Mouse (Mus musculus) layer of hippocampus, postnatal 14 days (tissue): ENCODE results near the gene Tubgcp2. TPM values are rescaled to one million over a fixed set of nuclear protein-coding genes. Genes with fewer than 3 reads are reported as not detected.
A peak's percentile ranks its signal among the peaks of the same experiment; 100 is the strongest.

ENCODE experiments used
- DNase-seq, 2 experiments: peaks; one replicate each; pipeline ENCODE4 v3.0.0; 2021 to 2022; ENCODE audit warnings: low spot score in 2 of 2, mixed read lengths in 1 of 2
- long read RNA-seq, 2 experiments: library from polyadenylated mRNA; stranded (forward); transcript quantifications; one replicate each; pipeline ENCODE4 v2.0.0; 2021
- total RNA-seq, 2 experiments: library from RNA; stranded (reverse); gene quantifications; 2 replicates each; pipeline ENCODE4 v1.2.3; 2021

Tubgcp2 gene
- 10 to 100 TPM; 34.9 to 39.3 TPM for total RNA-seq
- long read RNA-seq, experiment 1, transcript Tubgcp2-207 (18 exons, 3,060 nt) = major isoform, 27 of 48 reads
- long read RNA-seq, experiment 1, partial matches to known transcripts = 8 of 48 reads
- long read RNA-seq, experiment 1, other reads (novel, unspliced or antisense) = 12 of 48 reads
- long read RNA-seq, experiment 2, transcript Tubgcp2-207 (18 exons, 3,060 nt) = major isoform, 24 of 50 reads
- long read RNA-seq, experiment 2, partial matches to known transcripts = 14 of 50 reads
- long read RNA-seq, experiment 2, other reads (novel, unspliced or antisense) = 9 of 50 reads

DNA sequence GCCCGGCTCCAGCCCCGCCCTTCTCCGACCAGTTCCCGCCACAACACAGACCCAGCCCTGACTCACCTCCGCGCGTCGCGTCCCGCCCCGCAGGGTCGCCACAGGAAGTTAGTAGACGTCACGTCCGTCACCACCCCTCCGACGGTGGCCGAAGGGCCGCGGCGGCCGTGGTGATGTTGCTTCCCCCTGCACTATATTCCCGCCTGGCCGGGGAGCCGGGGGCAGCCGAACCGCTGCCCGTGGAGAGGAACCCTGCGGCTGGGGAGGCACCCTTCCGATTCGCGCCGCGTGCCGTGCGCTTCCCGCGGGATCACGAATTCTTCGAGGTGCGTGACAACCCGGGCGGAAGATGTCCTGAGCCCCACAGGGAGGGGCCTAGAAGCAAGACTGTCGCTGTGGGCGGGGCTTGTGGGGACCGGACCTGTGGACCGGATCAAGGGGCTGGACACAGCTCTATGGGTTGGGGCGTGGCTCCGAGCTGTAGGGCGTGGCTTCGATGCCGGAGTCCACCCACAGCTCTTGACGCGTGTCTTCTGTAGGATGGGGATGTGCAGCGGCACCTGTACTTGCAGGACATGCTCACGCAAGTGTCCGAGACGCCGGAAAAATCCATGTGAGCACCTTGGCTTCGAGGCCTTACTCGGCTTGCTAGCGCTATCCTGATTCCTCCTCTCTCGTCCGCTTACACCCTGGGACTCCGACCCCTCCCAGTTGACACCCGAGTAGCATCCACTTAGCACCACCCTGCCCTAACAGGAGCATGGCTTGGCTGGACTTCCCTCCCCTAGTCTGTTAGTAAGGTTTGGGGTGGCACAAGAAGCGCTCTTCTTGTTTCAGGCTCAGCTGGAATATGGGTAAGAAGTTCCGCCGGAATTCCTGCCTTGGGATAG lies at the start of gene Tubgcp2, which contains the start of gene Zfp511:
TSS of gene Tubgcp2 (minus strand) at position 389 of the 890 bp plus-strand sequence.
TSS of gene Zfp511 (plus strand) at position 111 of the 890 bp plus-strand sequence.
- peak; percentile 91 to 93 for DNase-seq

DNA sequence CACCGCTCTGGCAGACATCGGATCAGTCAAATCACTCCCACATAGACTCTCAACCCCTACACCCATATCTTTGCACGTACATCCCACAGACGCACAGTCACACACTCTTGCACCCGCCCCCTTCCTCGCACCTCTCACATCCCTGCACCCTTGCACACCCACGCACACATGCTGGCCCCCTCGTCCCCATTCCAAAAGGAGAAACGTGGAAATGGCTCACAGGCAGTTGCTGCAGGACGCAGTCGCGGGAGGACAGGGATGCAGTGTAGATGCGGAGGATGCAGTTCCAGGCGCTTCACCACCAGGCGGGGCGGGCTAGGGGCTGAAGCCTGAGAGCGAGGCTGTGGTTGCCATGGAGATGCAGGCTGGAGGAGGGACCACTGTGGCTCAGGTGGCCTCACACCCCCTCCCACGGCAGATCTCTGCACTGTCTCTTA lies 45.8 kb upstream of the Tubgcp2 start, which contains the start of gene Caly:
TSS of gene Caly (minus strand) at position 307 of the 437 bp plus-strand sequence.
- peak; percentile 85 to 91 for DNase-seq

GRCm38 (mm10) chr7:140081408-140082241 lies 45.2 kb upstream of the Tubgcp2 start:
- DNase-seq = peak; percentile 38 to 48

GRCm38 (mm10) chr7:140080503-140081156 lies 44.2 kb upstream of the Tubgcp2 start:
- peak; percentile 87 to 96 for DNase-seq

DNA sequence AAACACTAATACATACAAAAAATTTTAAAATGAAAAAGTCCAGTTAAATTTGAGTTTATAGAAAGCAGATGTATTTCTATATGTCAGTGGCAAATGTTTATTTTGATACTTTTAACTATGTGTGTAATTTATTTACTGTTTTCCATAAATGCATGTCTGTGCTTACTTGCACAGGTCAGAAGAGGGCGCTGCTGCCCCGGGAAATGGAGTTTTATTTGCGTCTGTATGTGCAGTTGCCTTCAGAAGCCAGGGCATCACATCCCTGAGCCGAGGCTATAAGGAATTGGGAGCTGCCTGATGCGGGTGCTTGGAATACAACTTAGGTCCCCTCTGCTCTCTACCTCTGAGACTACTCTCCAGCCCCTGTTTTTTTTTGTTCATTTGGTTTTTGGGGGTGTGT lies 42.2 kb upstream of the Tubgcp2 start:
- peak; percentile 50 to 74 for DNase-seq

DNA sequence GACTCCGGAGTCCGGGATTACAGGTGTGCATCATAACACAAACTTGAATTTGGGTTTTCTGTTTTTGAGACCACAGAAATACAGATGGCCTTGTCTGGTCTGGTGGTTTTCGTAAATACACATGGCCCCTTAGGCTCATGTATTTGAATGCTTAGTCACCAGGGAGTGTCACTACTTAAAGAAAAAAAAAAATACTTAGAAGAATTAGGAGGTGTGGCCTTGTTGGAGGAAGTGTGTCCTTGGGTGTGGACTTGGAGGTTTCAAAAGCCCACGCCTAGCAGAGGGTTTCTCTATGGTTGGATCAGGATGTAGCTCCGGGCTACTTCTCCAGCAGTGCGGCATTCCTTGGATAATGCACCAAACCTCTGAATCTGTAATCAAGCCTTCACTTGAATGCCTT lies 41.2 kb upstream of the Tubgcp2 start:
- no peak for DNase-seq

DNA sequence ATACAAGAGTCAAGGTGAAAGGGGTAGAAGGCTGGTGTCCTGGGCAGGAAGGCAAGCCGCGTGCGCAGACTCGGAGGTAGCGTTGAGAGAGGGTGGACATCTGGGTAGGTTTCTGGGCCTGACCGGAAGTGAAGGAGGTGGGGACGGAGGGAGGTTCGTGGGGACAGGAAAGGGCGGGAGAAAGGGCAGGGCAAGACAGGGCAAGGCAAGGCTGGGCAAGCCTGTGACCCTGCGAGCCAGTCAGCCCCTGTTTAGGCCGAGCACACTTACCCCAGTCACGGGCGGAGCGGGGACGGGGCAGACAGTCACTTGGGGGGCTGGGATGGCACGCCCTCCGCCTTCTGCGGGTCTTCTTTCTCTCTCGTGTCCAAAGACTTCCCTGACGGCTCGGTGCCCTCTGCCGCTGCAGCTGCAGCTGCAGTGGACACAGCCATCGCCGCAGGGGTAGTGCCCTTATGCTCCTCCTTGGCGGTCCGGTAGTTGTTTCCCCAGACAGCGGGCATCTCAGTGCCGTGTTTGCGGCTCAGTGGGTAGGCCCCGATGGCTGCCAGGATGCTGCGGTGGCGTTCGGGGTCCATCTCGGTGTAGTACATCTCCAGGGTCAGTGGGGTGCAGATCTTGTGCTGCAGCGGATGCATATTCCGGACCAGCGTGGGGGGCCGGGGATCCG lies 33.7 kb upstream of the Tubgcp2 start:
- DNase-seq = no peak

DNA sequence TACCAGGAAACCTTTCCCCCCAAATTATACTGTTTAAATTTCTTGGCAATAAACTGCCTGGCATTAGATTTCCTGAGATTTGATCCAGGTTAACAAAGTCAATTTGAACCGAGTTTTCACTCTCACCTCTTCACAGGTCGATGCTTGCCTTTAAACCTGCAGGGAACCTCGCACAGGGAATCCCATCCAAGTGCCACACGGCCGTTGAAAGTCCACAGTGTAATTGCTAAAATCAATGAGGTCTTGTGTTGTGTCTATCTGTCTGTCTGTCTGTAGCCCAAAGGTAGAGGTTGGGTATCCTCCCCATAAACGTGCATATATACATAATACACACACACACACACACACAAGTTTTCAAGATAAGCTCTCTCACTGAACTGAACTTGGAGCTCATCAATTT lies 30.9 kb upstream of the Tubgcp2 start:
- no peak for DNase-seq

DNA sequence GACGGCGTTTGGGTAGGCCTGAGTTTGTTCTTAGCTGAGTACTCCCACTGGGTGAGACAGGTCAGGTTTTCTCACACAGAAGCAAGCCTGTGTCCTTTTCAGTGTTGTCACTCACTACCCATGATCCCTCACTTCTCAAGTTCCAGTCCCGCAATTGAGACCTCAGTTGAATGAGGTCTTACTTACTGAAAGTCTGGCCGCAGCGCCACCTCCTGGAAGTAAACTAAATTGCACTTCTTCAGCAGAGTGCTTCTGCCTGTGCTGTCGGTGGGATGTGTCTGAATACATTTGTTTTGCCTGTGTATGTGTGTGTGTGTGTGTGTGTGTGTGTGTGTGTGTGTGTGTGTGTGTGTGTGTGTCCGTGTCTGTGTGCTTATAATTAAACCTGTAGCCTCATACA lies 26.6 kb upstream of the Tubgcp2 start:
- peak; percentile 64 to 84 for DNase-seq

- DNase-seq = no peak
These were observed 25.8 kb upstream of the Tubgcp2 start for GRCm38 (mm10) chr7:140062307-140062706.

DNA sequence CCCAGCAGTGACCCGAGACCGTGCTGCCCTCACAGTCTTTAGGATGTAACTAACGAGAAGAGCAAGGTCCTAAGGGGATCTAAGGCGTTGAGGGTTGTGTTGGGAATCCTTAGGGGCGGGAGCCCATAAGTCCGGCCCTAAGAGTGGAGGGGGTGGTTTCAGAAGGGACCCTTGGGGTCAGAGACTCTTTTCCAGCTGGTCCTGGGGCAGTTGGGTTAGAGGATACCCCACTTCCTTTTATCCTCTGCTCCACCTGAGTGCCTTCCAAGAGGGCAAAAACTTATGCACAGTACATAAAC lies 25.3 kb upstream of the Tubgcp2 start:
- no peak for DNase-seq

- DNase-seq = no peak
These were observed 24.7 kb upstream of the Tubgcp2 start for GRCm38 (mm10) chr7:140060936-140061831.

GRCm38 (mm10) chr7:140059601-140060000 lies 23.1 kb upstream of the Tubgcp2 start:
- no peak for DNase-seq

- no peak for DNase-seq
These were observed 22.1 kb upstream of the Tubgcp2 start for GRCm38 (mm10) chr7:140058528-140058927.

GRCm38 (mm10) chr7:140057413-140058407 lies 21.2 kb upstream of the Tubgcp2 start:
- no peak for DNase-seq

DNA sequence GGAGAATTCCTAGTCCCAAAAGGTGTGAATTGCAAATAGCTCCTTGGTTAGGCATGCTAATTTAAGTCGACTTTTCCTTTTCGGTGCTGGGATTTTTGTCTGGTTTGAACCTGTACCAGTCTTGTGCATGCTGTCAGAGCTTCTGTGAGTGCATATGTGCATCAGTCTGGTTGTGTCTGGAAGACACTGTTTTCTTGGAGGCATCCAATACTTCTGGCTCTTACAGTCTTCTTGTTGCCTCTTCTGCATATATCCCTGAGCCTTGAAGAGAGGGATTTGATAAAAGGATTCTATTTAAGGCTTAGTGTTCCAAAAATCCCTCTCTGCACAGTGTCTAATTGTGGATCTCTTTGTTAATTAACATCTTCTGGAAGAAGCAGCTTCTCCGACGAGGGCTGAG lies 17.7 kb upstream of the Tubgcp2 start:
- peak; percentile 37 to 70 for DNase-seq

- DNase-seq = no peak
These were observed 12.7 kb upstream of the Tubgcp2 start for GRCm38 (mm10) chr7:140049115-140049689.
